Mouse (Mus musculus): ENCODE data around the gene Rpp25. TPM values are rescaled to one million over a fixed set of nuclear protein-coding genes. Genes with fewer than 3 reads are reported as not detected.

The Rpp25 gene
- polyA plus RNA-seq, 1 experiment from 2014 or later = 10.7 TPM

- ATAC-seq (replicated peaks; ENCODE audit: low FRiP score, low TSS enrichment, low read depth) (no peak), DNase-seq (ENCODE audit: low spot score) (peak; percentile 70)
- 4% methylated on average over 1 of the region's 1 CpGs for WGBS
- peaks cover 68% of the 10 kb centered on the region for H3K36me3 ChIP-seq (ENCODE audit: control insufficient read depth, insufficient read depth, low read length)
- H3K9ac ChIP-seq (ENCODE audit: low read length) = no peak overlapping the region
- H3K4me2 ChIP-seq (ENCODE audit: low read length) = no peak overlapping the region
- no peaks in the 10 kb centered on the region for H3K27me3 ChIP-seq (replicated peaks; ENCODE audit: control insufficient read depth, insufficient read depth, low read length)
- H3K9me3 ChIP-seq (ENCODE audit: control insufficient read depth, low read length) = no peaks in the 10 kb centered on the region
- H3K4me1 ChIP-seq (replicated peaks; ENCODE audit: control insufficient read depth, insufficient read depth, low read length) = peaks cover 19% of the 10 kb centered on the region; the same call in 1 of the 2 replicates
- no peak overlapping the region for H3K4me3 ChIP-seq (ENCODE audit: low read depth, low read length)
- H3K27ac ChIP-seq (ENCODE audit: low read depth) = no peak overlapping the region
Measured at GRCm38 (mm10) chr9:57541312-57541711, 37.5 kb downstream of the Rpp25 start.

GRCm38 (mm10) chr9:57543951-57544350 is 40.1 kb downstream of the Rpp25 start:
- no peak overlapping the region for H3K27ac ChIP-seq (ENCODE audit: low read depth)
- 74% methylated on average over 3 of the region's 3 CpGs for WGBS
- no peak overlapping the region for H3K4me3 ChIP-seq (ENCODE audit: low read depth, low read length)
- DNase-seq (ENCODE audit: low spot score) = no peak
- ATAC-seq (replicated peaks; ENCODE audit: low FRiP score, low TSS enrichment, low read depth) = no peak
- no peaks in the 10 kb centered on the region for H3K9me3 ChIP-seq (ENCODE audit: control insufficient read depth, low read length)
- H3K36me3 ChIP-seq (ENCODE audit: control insufficient read depth, insufficient read depth, low read length) = peaks cover 93% of the 10 kb centered on the region
- H3K4me2 ChIP-seq (ENCODE audit: low read length) = no peak overlapping the region
- H3K27me3 ChIP-seq (replicated peaks; ENCODE audit: control insufficient read depth, insufficient read depth, low read length) = no peaks in the 10 kb centered on the region
- no peak overlapping the region for H3K9ac ChIP-seq (ENCODE audit: low read length)
- H3K4me1 ChIP-seq (replicated peaks; ENCODE audit: control insufficient read depth, insufficient read depth, low read length) = peaks cover 5% of the 10 kb centered on the region; the same call in 1 of the 2 replicates

GRCm38 (mm10) chr9:57547287-57547686 is 43.5 kb downstream of the Rpp25 start:
- DNase-seq (ENCODE audit: low spot score) (no peak), ATAC-seq (replicated peaks; ENCODE audit: low FRiP score, low TSS enrichment, low read depth) (no peak)
- H3K9me3 ChIP-seq (ENCODE audit: control insufficient read depth, low read length) = no peaks in the 10 kb centered on the region
- H3K4me2 ChIP-seq (ENCODE audit: low read length) = no peak overlapping the region
- no peaks in the 10 kb centered on the region for H3K27me3 ChIP-seq (replicated peaks; ENCODE audit: control insufficient read depth, insufficient read depth, low read length)
- H3K4me3 ChIP-seq (ENCODE audit: low read depth, low read length) = no peak overlapping the region
- 87% methylated on average over 5 of the region's 5 CpGs for WGBS
- peaks cover 4% of the 10 kb centered on the region; the same call in 1 of the 2 replicates for H3K4me1 ChIP-seq (replicated peaks; ENCODE audit: control insufficient read depth, insufficient read depth, low read length)
- H3K36me3 ChIP-seq (ENCODE audit: control insufficient read depth, insufficient read depth, low read length) = peaks cover 72% of the 10 kb centered on the region
- no peak overlapping the region for H3K9ac ChIP-seq (ENCODE audit: low read length)
- H3K27ac ChIP-seq (ENCODE audit: low read depth) = no peak overlapping the region

GRCm38 (mm10) chr9:57547869-57548268 is 44.0 kb downstream of the Rpp25 start:
- WGBS = 87% methylated on average over 11 of the region's 11 CpGs
- H3K4me1 ChIP-seq (replicated peaks; ENCODE audit: control insufficient read depth, insufficient read depth, low read length) = peaks cover 4% of the 10 kb centered on the region; the same call in 1 of the 2 replicates
- DNase-seq (ENCODE audit: low spot score) = no peak
- no peak overlapping the region for H3K4me2 ChIP-seq (ENCODE audit: low read length)
- no peak overlapping the region for H3K27ac ChIP-seq (ENCODE audit: low read depth)
- H3K27me3 ChIP-seq (replicated peaks; ENCODE audit: control insufficient read depth, insufficient read depth, low read length) = no peaks in the 10 kb centered on the region
- no peaks in the 10 kb centered on the region for H3K9me3 ChIP-seq (ENCODE audit: control insufficient read depth, low read length)
- ATAC-seq (replicated peaks; ENCODE audit: low FRiP score, low TSS enrichment, low read depth) = no peak
- H3K9ac ChIP-seq (ENCODE audit: low read length) = no peak overlapping the region
- no peak overlapping the region for H3K4me3 ChIP-seq (ENCODE audit: low read depth, low read length)
- H3K36me3 ChIP-seq (ENCODE audit: control insufficient read depth, insufficient read depth, low read length) = peaks cover 66% of the 10 kb centered on the region

- H3K27ac ChIP-seq (ENCODE audit: low read depth) = no peak overlapping the region
- H3K4me2 ChIP-seq (ENCODE audit: low read length) = no peak overlapping the region
- ATAC-seq (replicated peaks; ENCODE audit: low FRiP score, low TSS enrichment, low read depth) (no peak), DNase-seq (ENCODE audit: low spot score) (no peak)
- no peak overlapping the region for H3K9ac ChIP-seq (ENCODE audit: low read length)
- peaks cover 53% of the 10 kb centered on the region for H3K36me3 ChIP-seq (ENCODE audit: control insufficient read depth, insufficient read depth, low read length)
- no peaks in the 10 kb centered on the region for H3K9me3 ChIP-seq (ENCODE audit: control insufficient read depth, low read length)
- H3K27me3 ChIP-seq (replicated peaks; ENCODE audit: control insufficient read depth, insufficient read depth, low read length) = no peaks in the 10 kb centered on the region
- 94% methylated on average over 4 of the region's 4 CpGs for WGBS
- H3K4me3 ChIP-seq (ENCODE audit: low read depth, low read length) = no peak overlapping the region
- H3K4me1 ChIP-seq (replicated peaks; ENCODE audit: control insufficient read depth, insufficient read depth, low read length) = peaks cover 4% of the 10 kb centered on the region; the same call in 1 of the 2 replicates
Measured at GRCm38 (mm10) chr9:57549186-57549585, 45.4 kb downstream of the Rpp25 start.

GRCm38 (mm10) chr9:57550126-57550862 is 46.5 kb downstream of the Rpp25 start:
- DNase-seq (ENCODE audit: low spot score) (no peak), ATAC-seq (replicated peaks; ENCODE audit: low FRiP score, low TSS enrichment, low read depth) (peak; percentile 40; the same call in 1 of the 2 replicates)
- 72% methylated on average over 11 of the region's 11 CpGs for whole genome bisulfite sequencing
- H3K4me2 ChIP-seq (ENCODE audit: low read length) = no peak overlapping the region
- no peak overlapping the region for H3K9ac ChIP-seq (ENCODE audit: low read length)
- no peak overlapping the region for H3K27ac ChIP-seq (ENCODE audit: low read depth)
- H3K9me3 ChIP-seq (ENCODE audit: control insufficient read depth, low read length) = no peaks in the 10 kb centered on the region
- H3K4me3 ChIP-seq (ENCODE audit: low read depth, low read length) = no peak overlapping the region
- H3K27me3 ChIP-seq (replicated peaks; ENCODE audit: control insufficient read depth, insufficient read depth, low read length) = no peaks in the 10 kb centered on the region
- H3K36me3 ChIP-seq (ENCODE audit: control insufficient read depth, insufficient read depth, low read length) = peaks cover 42% of the 10 kb centered on the region
- peaks cover 4% of the 10 kb centered on the region; the same call in 1 of the 2 replicates for H3K4me1 ChIP-seq (replicated peaks; ENCODE audit: control insufficient read depth, insufficient read depth, low read length)

- Histone ChIP-seq H3K9me3 (ENCODE audit: control insufficient read depth, low read length) (no peaks in the 10 kb centered on the region), H3K4me3 (ENCODE audit: low read depth, low read length) (peak within 1 kb of the TSS; percentile 67), H3K4me1 (replicated peaks; ENCODE audit: control insufficient read depth, insufficient read depth, low read length) (peaks cover 4% of the 10 kb centered on the region; the same call in 1 of the 2 replicates), H3K4me2 (ENCODE audit: low read length) (peak within 1 kb of the TSS; percentile 83), H3K27me3 (replicated peaks; ENCODE audit: control insufficient read depth, insufficient read depth, low read length) (no peaks in the 10 kb centered on the region), H3K36me3 (ENCODE audit: control insufficient read depth, insufficient read depth, low read length) (peaks cover 22% of the 10 kb centered on the region), H3K9ac (ENCODE audit: low read length) (peak within 1 kb of the TSS; percentile 60), H3K27ac (ENCODE audit: low read depth) (no peak within 1 kb of the TSS)
- under 1% methylated on average over 28 of the region's 28 CpGs for WGBS
- peak; percentile 46; the same call in 1 of the 2 replicates for ATAC-seq (replicated peaks; ENCODE audit: low FRiP score, low TSS enrichment, low read depth)
- DNase-seq (ENCODE audit: low spot score) = peak; percentile 84
Measured at GRCm38 (mm10) chr9:57552139-57552887, 48.5 kb downstream of the Rpp25 start, which contains the start of gene Mpi. TSS of gene Mpi (minus strand) at chr9:57552763.

- Histone ChIP-seq H3K9ac (ENCODE audit: low read length) (no peak overlapping the region), H3K36me3 (ENCODE audit: control insufficient read depth, insufficient read depth, low read length) (peaks cover 14% of the 10 kb centered on the region), H3K4me1 (replicated peaks; ENCODE audit: control insufficient read depth, insufficient read depth, low read length) (peaks cover 4% of the 10 kb centered on the region; the same call in 1 of the 2 replicates), H3K4me3 (ENCODE audit: low read depth, low read length) (0 out of 2 replicates have a peak overlapping the region, but pooled peaks have one; percentile 67), H3K27ac (ENCODE audit: low read depth) (no peak overlapping the region), H3K4me2 (ENCODE audit: low read length) (0 out of 2 replicates have a peak overlapping the region, but pooled peaks have one; percentile 83), H3K9me3 (ENCODE audit: control insufficient read depth, low read length) (no peaks in the 10 kb centered on the region), H3K27me3 (replicated peaks; ENCODE audit: control insufficient read depth, insufficient read depth, low read length) (no peaks in the 10 kb centered on the region)
- ATAC-seq (replicated peaks; ENCODE audit: low FRiP score, low TSS enrichment, low read depth) (no peak), DNase-seq (ENCODE audit: low spot score) (no peak)
- 74% methylated on average over 11 of the region's 11 CpGs for WGBS
Measured at GRCm38 (mm10) chr9:57553119-57553518, 49.3 kb downstream of the Rpp25 start.
